Mouse (Mus musculus) kidney, adult 10 weeks (tissue): ENCODE results near the gene Ubac2. TPM values are rescaled to one million over a fixed set of nuclear protein-coding genes. Genes with fewer than 3 reads are reported as not detected.

Experiments used
- polyA plus RNA-seq: library from polyadenylated mRNA; stranded (reverse); fragments of 350-450 nt; fragmentation: Illumina TruSeq; extraction: RNeasy Lipid Tissue Mini Kit (QIAGEN cat#74804); gene quantifications from one replicate; pipeline ENCODE4 v1.2.3, GENCODE M21; 2014; ENCODE audit warnings: low read depth, low replicate concordance

Gene Ubac2
- polyA plus RNA-seq = 12.0 TPM

DNA sequence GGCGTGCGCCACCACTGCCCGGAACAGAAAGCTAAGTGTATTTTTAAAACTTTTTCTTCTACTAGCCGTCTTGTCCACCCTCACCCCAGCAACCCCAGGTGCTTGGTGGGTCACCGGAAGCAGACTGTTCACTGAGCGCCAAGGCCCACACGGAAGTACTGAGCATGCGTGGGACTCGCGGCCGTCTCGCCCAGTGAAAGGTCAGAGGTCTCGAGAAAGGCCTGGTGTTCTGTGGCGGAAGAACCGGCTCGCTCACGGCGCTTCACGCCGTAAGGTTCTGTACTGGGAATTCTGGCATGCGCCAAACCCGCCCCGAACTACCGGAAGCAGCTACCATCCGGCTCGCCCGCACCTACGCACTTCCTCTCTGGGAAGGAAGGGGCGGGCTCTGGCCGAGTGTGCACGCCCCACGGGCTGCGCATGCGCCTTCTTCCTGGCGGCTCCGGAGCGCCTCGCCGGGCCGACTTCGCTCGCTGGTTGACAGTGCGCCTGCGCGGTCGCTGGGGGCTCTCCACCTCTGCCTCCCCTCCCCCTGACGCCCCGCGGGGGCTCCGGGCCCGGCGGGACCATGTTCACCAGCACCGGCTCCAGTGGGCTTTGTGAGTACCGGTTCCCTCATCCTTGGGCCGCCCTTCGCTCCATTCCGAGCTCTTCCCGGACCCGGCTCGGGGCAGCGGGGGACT lies at the start of gene Ubac2:
Gene Ubac2 (plus strand): TSS at position 445 of the 683 bp plus-strand sequence.

DNA sequence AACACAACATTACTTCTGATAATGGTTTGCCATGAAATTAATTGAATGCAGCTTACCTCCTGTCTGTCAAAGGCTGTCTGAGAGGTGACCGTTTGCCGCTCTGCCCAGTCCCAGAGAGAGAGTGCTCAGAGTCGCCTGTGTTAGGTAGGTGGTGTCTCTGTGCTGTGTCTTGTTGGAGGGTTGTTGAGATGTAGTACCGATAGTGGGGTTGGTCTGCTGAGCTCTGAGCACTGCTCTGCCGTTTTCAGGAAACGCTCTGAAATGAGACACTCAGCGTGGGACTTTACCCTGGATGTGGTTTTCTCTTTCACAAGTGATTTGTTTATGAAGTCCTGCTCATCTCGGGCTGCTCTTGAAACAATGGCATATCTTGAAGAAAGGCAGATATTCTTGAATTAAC lies 37.2 kb downstream of the Ubac2 start, which contains the start of gene Gpr18:
Gene Gpr18 (minus strand): TSS at position 161 of the 400 bp plus-strand sequence.

DNA sequence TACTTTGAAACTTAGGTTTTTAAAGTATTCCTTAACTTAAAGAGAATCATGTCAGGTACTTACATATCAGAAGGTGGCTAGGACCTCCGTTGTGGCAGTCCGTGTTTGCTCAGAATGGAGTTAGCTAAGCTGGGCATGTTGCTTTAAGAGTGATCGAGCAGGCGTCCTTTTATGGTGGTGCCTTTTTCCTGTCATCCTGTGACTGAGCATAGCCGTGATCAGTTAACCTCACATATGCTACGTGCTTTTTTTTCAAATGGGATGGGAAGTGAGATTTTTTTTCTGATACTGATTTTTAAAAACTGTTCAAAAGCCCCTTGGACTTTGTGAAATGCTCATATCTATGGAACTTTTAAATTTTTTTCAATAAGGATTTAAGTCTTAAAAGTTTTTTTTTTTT lies 86.6 kb downstream of the Ubac2 start, which contains the start of gene Gpr183:
Gene Gpr183 (minus strand): TSS at position 206 of the 400 bp plus-strand sequence.

DNA sequence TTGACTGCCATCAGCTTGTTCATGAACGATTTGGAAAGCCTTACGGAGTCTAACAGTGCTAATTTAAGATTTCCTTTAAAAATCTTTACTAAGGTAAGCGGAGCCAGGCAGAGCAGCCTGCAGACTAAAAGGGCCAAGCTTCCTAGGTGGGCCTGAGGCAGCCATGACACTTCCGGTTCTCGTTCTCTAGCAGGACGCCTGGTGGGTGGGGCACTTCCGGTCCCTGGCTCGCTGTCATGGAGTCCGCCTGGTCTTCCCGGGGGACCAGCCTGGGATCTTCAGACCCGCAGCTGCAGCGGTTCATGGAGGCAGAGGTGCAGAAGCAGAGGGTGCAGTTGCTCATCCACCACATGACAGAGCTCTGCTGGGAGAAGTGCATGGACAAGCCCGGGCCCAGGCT lies 156.0 kb downstream of the Ubac2 start, which contains the start of gene Timm8a2:
Gene Timm8a2 (plus strand): TSS at position 224 of the 400 bp plus-strand sequence.

Other genes with a start within 250 kb of the Ubac2 start
- gene Dock9, start 80.8 kb upstream of the Ubac2 start, polyA plus RNA-seq = 61.1 TPM
- not detected for gene Gpr18, start 37.2 kb downstream of the Ubac2 start, polyA plus RNA-seq
- 0.40 TPM for gene Gpr183, start 86.6 kb downstream of the Ubac2 start, polyA plus RNA-seq
- not detected for gene Timm8a2, start 156.1 kb downstream of the Ubac2 start, polyA plus RNA-seq
- gene Tm9sf2, start 228.4 kb downstream of the Ubac2 start, polyA plus RNA-seq = 791 TPM